Mouse (Mus musculus) CD4-positive naive resting alpha-beta T cell, adult 76 days (primary cell): ENCODE measurements around the gene Gp5. TPM values are rescaled to one million over a fixed set of nuclear protein-coding genes. Genes with fewer than 3 reads are reported as not detected.

Experiments
- total RNA-seq: library from RNA; stranded (reverse); gene quantifications from one replicate; pipeline ENCODE4 v1.2.4, GENCODE M21; 2023

Gp5 gene
- 0.94 TPM for total RNA-seq

GRCm38 (mm10) chr16:30310647-30311046 is at the start of gene Gp5:
Gene Gp5 (minus strand): TSS chr16:30310779.

GRCm38 (mm10) chr16:30282844-30283495 is 27.6 kb downstream of the Gp5 start, which contains the start of gene Lrrc15:
Gene Lrrc15 (minus strand): TSS chr16:30283256.

DNA sequence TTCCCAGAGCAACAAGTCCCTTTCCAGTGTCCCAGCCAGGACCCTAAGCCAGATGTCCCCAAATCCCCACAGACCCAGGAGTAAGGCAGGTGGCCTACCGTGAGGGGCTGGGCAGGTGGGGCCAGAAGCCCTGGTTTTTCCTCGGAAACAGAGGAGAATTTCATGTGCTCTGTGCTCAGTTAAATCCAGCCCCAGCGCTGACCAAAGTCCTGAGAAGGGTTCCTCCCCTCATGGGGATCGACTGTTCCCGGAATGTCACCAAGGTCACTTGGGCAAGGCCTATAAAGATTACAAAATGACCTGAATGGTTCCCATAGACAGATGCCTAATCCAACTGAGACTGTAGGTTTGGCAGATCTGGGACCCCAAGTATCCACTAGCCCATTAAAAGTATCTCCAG is 43.2 kb downstream of the Gp5 start, which contains the start of gene Cpn2:
TSS of gene Cpn2 (minus strand) at position 141 of the 400 bp plus-strand sequence.

Other genes with a start within 250 kb of the Gp5 start
- gene Hes1, start 246.4 kb downstream of the Gp5 start, total RNA-seq = 10.5 TPM
- not detected for gene Cpn2, start 43.3 kb downstream of the Gp5 start, total RNA-seq
- not detected for gene Lrrc15, start 27.5 kb downstream of the Gp5 start, total RNA-seq
- gene Atp13a3, start 95.2 kb upstream of the Gp5 start, total RNA-seq = 106 TPM
- gene Tmem44, start 240.1 kb upstream of the Gp5 start, total RNA-seq = 0.18 TPM